Mouse (Mus musculus): ENCODE measurements around the gene Scn5a.

Scn5a gene

DNA sequence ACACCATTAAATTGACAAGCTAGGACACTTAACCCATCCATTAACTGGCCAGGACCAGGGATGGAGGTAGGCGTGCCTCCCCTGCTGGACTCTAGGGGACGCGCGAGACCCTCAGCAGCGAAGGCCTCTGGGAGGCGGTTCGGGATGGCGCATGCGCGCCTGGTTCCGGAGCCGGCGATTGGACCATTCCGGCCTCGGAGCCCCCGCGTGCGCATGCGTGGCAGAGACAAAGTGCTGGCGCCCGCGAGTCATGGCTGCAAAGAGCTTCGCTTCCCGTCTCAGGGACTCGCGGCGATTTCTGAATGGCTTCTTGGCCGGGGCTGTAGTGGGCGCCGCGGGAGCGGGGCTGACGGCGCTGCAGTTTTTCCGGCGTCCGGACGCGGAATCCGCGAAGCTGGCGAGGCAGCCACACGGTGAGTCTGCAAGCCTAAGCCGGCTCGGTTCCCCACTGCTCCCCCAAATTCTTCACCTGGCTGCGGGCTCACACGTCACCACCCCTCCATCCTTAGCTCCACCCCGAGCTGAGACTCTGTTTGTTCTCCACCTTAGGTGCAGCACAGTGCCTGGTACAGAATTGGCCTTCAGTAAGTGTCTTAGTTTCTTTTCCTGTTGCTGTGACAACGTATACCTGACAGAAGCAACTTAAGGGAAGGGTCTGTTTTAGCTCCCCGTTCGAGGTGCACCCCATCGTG lies 133.9 kb downstream of the Scn5a start, which contains the start of gene Exog:
Gene Exog, plus strand, starts transcription at position 206 of the 692 bp plus-strand sequence.
- peak; percentile 99 for DNase-seq

GRCm38 (mm10) chr9:119438498-119439000 lies 140.3 kb downstream of the Scn5a start:
- DNase-seq = no peak

DNA sequence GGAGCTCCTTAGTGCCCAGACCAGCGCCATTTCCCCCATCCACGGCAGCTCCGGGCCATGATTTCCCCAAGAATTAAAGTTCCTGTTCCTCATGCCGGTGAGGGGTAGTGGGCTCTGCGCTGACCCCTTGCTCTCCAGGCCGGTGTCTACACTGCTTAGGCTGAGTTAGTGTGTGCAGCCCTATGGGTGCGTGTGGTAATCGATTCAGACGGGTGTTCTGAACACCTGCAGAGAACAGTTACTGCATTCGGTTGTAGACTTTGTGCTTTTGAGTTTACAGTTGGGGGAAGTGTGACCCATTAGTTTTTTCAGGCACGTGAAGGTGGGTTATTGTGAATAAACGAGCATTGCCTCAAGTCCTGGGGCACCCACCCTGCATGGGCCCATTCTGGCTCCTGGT lies 140.8 kb downstream of the Scn5a start:
- no peak for DNase-seq

GRCm38 (mm10) chr9:119435855-119436254 lies 143.0 kb downstream of the Scn5a start:
- DNase-seq = no peak

All from lung, postnatal 14 days (tissue).